Mouse (Mus musculus): ENCODE measurements around the gene Srd5a1.

GRCm38 (mm10) chr13:69604670-69605069, 6.6 kb downstream of the Srd5a1 start:
- TF ChIP-seq EP300 (IDR thresholded peaks at IDR 0.05; ENCODE audit: low read depth) (no peak), CTCF (IDR thresholded peaks at IDR 0.05; ENCODE audit: low read depth) (no peak)
